8 mouse cellular contexts compared by ENCODE assay signal in genomic region chr7:109600702-109601101, GRCm38 (mm10).
DNase-seq lines count a peak whose midpoint lies in the region; ATAC-seq and TF ChIP-seq lines count a peak whose summit lies in the region.

No protein-coding gene starts in this region.

- no peaks in the 10 kb centered on the region for H3K9me3 ChIP-seq in stomach, embryonic 16.5 days (replicated peaks; ENCODE audit: control insufficient read depth, low read length)
- no peaks in the 10 kb centered on the region for H3K9me3 ChIP-seq in midbrain, postnatal 0 days (ENCODE audit: low read length)

- DNase-seq in lung, adult 18-20 months: peak; percentile 51 to 80
- DNase-seq in lung, postnatal 25 days (ENCODE audit: low spot score): no peak
- peak; percentile 85 to 87 for DNase-seq in heart, adult 18-20 months
- DNase-seq in kidney, postnatal 36 days: peak; percentile 53 to 61
- DNase-seq in right cerebral cortex, postnatal 4 days: no peak
- DNase-seq in midbrain, postnatal 0 days (ENCODE audit: low spot score): no peak
- no peak for DNase-seq in layer of hippocampus, adult 9-11 months

- H3K4me2 ChIP-seq in stomach, embryonic 16.5 days (ENCODE audit: low read depth, low read length): peak overlapping the region; percentile 17; the same call in 1 of the 2 replicates
- no peak overlapping the region for H3K4me2 ChIP-seq in midbrain, postnatal 0 days (ENCODE audit: low read depth, low read length, poor library complexity, severe bottlenecking)

- H3K4me1 ChIP-seq in stomach, embryonic 16.5 days (ENCODE audit: control insufficient read depth, insufficient read depth, low read length): peaks cover 20% of the 10 kb centered on the region
- no peaks in the 10 kb centered on the region for H3K4me1 ChIP-seq in midbrain, postnatal 0 days (ENCODE audit: insufficient read depth, low read length)

- peak; percentile 41; the same call in 1 of the 2 replicates for ATAC-seq in stomach, embryonic 16.5 days (ENCODE audit: insufficient read depth, low FRiP score)
- ATAC-seq in midbrain, postnatal 0 days (ENCODE audit: low FRiP score): no peak

- no peaks in the 10 kb centered on the region for H3K36me3 ChIP-seq in stomach, embryonic 16.5 days (ENCODE audit: control insufficient read depth, insufficient read depth, low read length)
- H3K36me3 ChIP-seq in midbrain, postnatal 0 days (ENCODE audit: insufficient read depth, low read length): no peaks in the 10 kb centered on the region

- 37% methylated on average over 3 of the region's 3 CpGs for WGBS in stomach, embryonic 16.5 days
- 70% methylated on average over 3 of the region's 3 CpGs for WGBS in midbrain, postnatal 0 days

- H3K9ac ChIP-seq in stomach, embryonic 16.5 days (ENCODE audit: low read length): peak overlapping the region; percentile 34; the same call in 1 of the 2 replicates
- H3K9ac ChIP-seq in midbrain, postnatal 0 days (replicated peaks; ENCODE audit: low read length, poor library complexity, severe bottlenecking): no peak overlapping the region

- H3K27ac ChIP-seq in stomach, embryonic 16.5 days (ENCODE audit: low read length): peak overlapping the region; percentile 58
- H3K27ac ChIP-seq in midbrain, postnatal 0 days (ENCODE audit: low read depth, low read length): no peak overlapping the region

- no peak for TF ChIP-seq CTCF in midbrain, postnatal 0 days (IDR thresholded peaks at IDR 0.05)

- H3K4me3 ChIP-seq in stomach, embryonic 16.5 days (replicated peaks; ENCODE audit: low read length): no peak overlapping the region
- no peak overlapping the region for H3K4me3 ChIP-seq in midbrain, postnatal 0 days (ENCODE audit: low read depth, low read length)

- H3K27me3 ChIP-seq in stomach, embryonic 16.5 days (ENCODE audit: control insufficient read depth, insufficient read depth, low read length): no peaks in the 10 kb centered on the region
- H3K27me3 ChIP-seq in midbrain, postnatal 0 days (ENCODE audit: insufficient read depth, low read length): no peaks in the 10 kb centered on the region

Comparison
In these comparisons a context has a peak if more than half of its experiments do, and no peak if none do; other contexts are left out.
1. DNase-seq: peak in lung, adult 18-20 months (2 of 2), heart, adult 18-20 months (2 of 2) and kidney, postnatal 36 days (2 of 2); none in lung, postnatal 25 days (single experiment), right cerebral cortex, postnatal 4 days (single experiment), midbrain, postnatal 0 days (single experiment) and layer of hippocampus, adult 9-11 months (single experiment).